Mouse (Mus musculus): ENCODE data around the gene 2010005H15Rik. TPM values are rescaled to one million over a fixed set of nuclear protein-coding genes. Genes with fewer than 3 reads are reported as not detected.
"Not testable (repeated sequence)": the region's sequence is repeated elsewhere in the genome, so short reads cannot be mapped to it uniquely, and the experiment has no call there.

2010005H15Rik gene
- not detected in 2 replicates for polyA plus RNA-seq (2015; fragmentation: Nextera tagmentation; extraction: Ambion mirVana)

- not testable (repeated sequence) for H3K4me2 ChIP-seq; H3K4me3 ChIP-seq (replicated peaks); ATAC-seq (replicated peaks; ENCODE audit: low FRiP score); H3K4me1 ChIP-seq; H3K9me3 ChIP-seq (replicated peaks); H3K27me3 ChIP-seq; H3K27ac ChIP-seq; H3K36me3 ChIP-seq; H3K9ac ChIP-seq
- WGBS, result 93% methylated on average over 7 of the region's 7 CpGs
Measured at GRCm38 (mm10) chr16:36221168-36221567, at the start of gene 2010005H15Rik. 2010005H15Rik (plus strand) TSS chr16:36221468.

- Histone ChIP-seq H3K27ac (no peak overlapping the region), H3K9ac (no peak overlapping the region), H3K27me3 (no peaks in the 10 kb centered on the region), H3K4me1 (no peaks in the 10 kb centered on the region), H3K36me3 (no peaks in the 10 kb centered on the region), H3K4me3 (replicated peaks) (no peak overlapping the region), H3K9me3 (replicated peaks) (no peaks in the 10 kb centered on the region), H3K4me2 (no peak overlapping the region)
- ATAC-seq (replicated peaks; ENCODE audit: low FRiP score), result no peak
Measured at GRCm38 (mm10) chr16:36176108-36176507, 45.2 kb upstream of the 2010005H15Rik start.

GRCm38 (mm10) chr16:36179910-36180309 is 41.4 kb upstream of the 2010005H15Rik start:
- Histone ChIP-seq H3K4me2 (no peak overlapping the region), H3K4me1 (no peaks in the 10 kb centered on the region), H3K4me3 (replicated peaks) (no peak overlapping the region), H3K27me3 (no peaks in the 10 kb centered on the region), H3K9me3 (replicated peaks) (no peaks in the 10 kb centered on the region), H3K27ac (no peak overlapping the region), H3K36me3 (no peaks in the 10 kb centered on the region), H3K9ac (no peak overlapping the region)
- WGBS, result 86% methylated on average over 2 of the region's 2 CpGs
- no peak for ATAC-seq (replicated peaks; ENCODE audit: low FRiP score)

- ATAC-seq (replicated peaks; ENCODE audit: low FRiP score); H3K9ac ChIP-seq; H3K36me3 ChIP-seq; H3K4me1 ChIP-seq; H3K27ac ChIP-seq; H3K9me3 ChIP-seq (replicated peaks); H3K4me3 ChIP-seq (replicated peaks); H3K27me3 ChIP-seq; H3K4me2 ChIP-seq: not testable (repeated sequence)
- 85% methylated on average over 4 of the region's 4 CpGs for WGBS
Measured at GRCm38 (mm10) chr16:36183912-36184311, 37.4 kb upstream of the 2010005H15Rik start, which contains the start of gene Gm5483. Gm5483 (plus strand) TSS chr16:36184212.

GRCm38 (mm10) chr16:36199226-36199625 is 22.0 kb upstream of the 2010005H15Rik start:
- H3K4me1 ChIP-seq, result no peaks in the 10 kb centered on the region
- ATAC-seq (replicated peaks; ENCODE audit: low FRiP score), result no peak
- H3K27ac ChIP-seq, result no peak overlapping the region
- no peaks in the 10 kb centered on the region for H3K9me3 ChIP-seq (replicated peaks)
- no peak overlapping the region for H3K9ac ChIP-seq
- H3K4me3 ChIP-seq (replicated peaks), result no peak overlapping the region
- no peaks in the 10 kb centered on the region for H3K27me3 ChIP-seq
- H3K4me2 ChIP-seq, result peak overlapping the region; percentile 23; the same call in 1 of the 2 replicates
- WGBS, result 51% methylated on average over 19 of the region's 19 CpGs
- H3K36me3 ChIP-seq, result no peaks in the 10 kb centered on the region

GRCm38 (mm10) chr16:36203846-36204245 is 17.4 kb upstream of the 2010005H15Rik start:
- WGBS, result 72% methylated on average over 5 of the region's 5 CpGs
- Histone ChIP-seq H3K9me3 (replicated peaks) (no peaks in the 10 kb centered on the region), H3K9ac (no peak overlapping the region), H3K4me3 (replicated peaks) (no peak overlapping the region), H3K36me3 (no peaks in the 10 kb centered on the region), H3K4me2 (no peak overlapping the region), H3K27ac (no peak overlapping the region), H3K4me1 (no peaks in the 10 kb centered on the region), H3K27me3 (no peaks in the 10 kb centered on the region)
- ATAC-seq (replicated peaks; ENCODE audit: low FRiP score), result no peak

- H3K9ac ChIP-seq; H3K9me3 ChIP-seq (replicated peaks); H3K27me3 ChIP-seq; H3K27ac ChIP-seq; H3K4me1 ChIP-seq; ATAC-seq (replicated peaks; ENCODE audit: low FRiP score); H3K4me2 ChIP-seq; H3K4me3 ChIP-seq (replicated peaks); H3K36me3 ChIP-seq: not testable (repeated sequence)
- WGBS, result 55% methylated on average over 2 of the region's 2 CpGs
Measured at GRCm38 (mm10) chr16:36205684-36206083, 15.6 kb upstream of the 2010005H15Rik start.

GRCm38 (mm10) chr16:36209967-36210453 is 11.3 kb upstream of the 2010005H15Rik start, which contains the start of gene Gm5416:
Gm5416 (plus strand) TSS chr16:36210403.
- 81% methylated on average over 2 of the region's 2 CpGs for WGBS
- no peaks in the 10 kb centered on the region for H3K27me3 ChIP-seq
- H3K9ac ChIP-seq, result no peak within 1 kb of the TSS
- H3K4me1 ChIP-seq, result no peaks in the 10 kb centered on the region
- H3K9me3 ChIP-seq (replicated peaks), result no peaks in the 10 kb centered on the region
- H3K27ac ChIP-seq, result no peak within 1 kb of the TSS
- ATAC-seq (replicated peaks; ENCODE audit: low FRiP score), result no peak
- H3K4me3 ChIP-seq (replicated peaks), result no peak within 1 kb of the TSS
- H3K4me2 ChIP-seq, result no peak within 1 kb of the TSS
- no peaks in the 10 kb centered on the region for H3K36me3 ChIP-seq

- not testable (repeated sequence) for ATAC-seq (replicated peaks; ENCODE audit: low FRiP score); H3K4me1 ChIP-seq; H3K27me3 ChIP-seq; H3K4me2 ChIP-seq; H3K9me3 ChIP-seq (replicated peaks); H3K9ac ChIP-seq; H3K4me3 ChIP-seq (replicated peaks); H3K36me3 ChIP-seq; H3K27ac ChIP-seq
Measured at GRCm38 (mm10) chr16:36260585-36260984, 39.3 kb downstream of the 2010005H15Rik start.

GRCm38 (mm10) chr16:36276796-36277195 is 55.5 kb downstream of the 2010005H15Rik start, which contains the start of gene Stfa1:
Stfa1 (plus strand) TSS chr16:36276951.
- not testable (repeated sequence) for ATAC-seq (replicated peaks; ENCODE audit: low FRiP score)
- 81% methylated on average over 4 of the region's 4 CpGs for WGBS

GRCm38 (mm10) chr16:36289140-36289539 is 67.9 kb downstream of the 2010005H15Rik start:
- Histone ChIP-seq H3K4me1 (no peaks in the 10 kb centered on the region), H3K27me3 (no peaks in the 10 kb centered on the region), H3K9ac (no peak overlapping the region), H3K4me2 (no peak overlapping the region), H3K27ac (no peak overlapping the region), H3K36me3 (no peaks in the 10 kb centered on the region), H3K4me3 (replicated peaks) (no peak overlapping the region), H3K9me3 (replicated peaks) (no peaks in the 10 kb centered on the region)
- ATAC-seq (replicated peaks; ENCODE audit: low FRiP score), result no peak
- 85% methylated on average over 4 of the region's 4 CpGs for WGBS

More at GRCm38 (mm10) chr16:36276796-36277195, 55.5 kb downstream of the 2010005H15Rik start, which contains the start of gene Stfa1:
- H3K4me2 ChIP-seq; H3K36me3 ChIP-seq; H3K4me3 ChIP-seq (replicated peaks); H3K9ac ChIP-seq; H3K4me1 ChIP-seq; H3K9me3 ChIP-seq (replicated peaks); H3K27me3 ChIP-seq; H3K27ac ChIP-seq: not testable (repeated sequence)
